Mouse (Mus musculus): ENCODE measurements around the gene Art5. TPM values are rescaled to one million over a fixed set of nuclear protein-coding genes. Genes with fewer than 3 reads are reported as not detected.

Art5 gene
- polyA plus RNA-seq, 1 experiment from 2014 or later, result 1.5 TPM

DNA sequence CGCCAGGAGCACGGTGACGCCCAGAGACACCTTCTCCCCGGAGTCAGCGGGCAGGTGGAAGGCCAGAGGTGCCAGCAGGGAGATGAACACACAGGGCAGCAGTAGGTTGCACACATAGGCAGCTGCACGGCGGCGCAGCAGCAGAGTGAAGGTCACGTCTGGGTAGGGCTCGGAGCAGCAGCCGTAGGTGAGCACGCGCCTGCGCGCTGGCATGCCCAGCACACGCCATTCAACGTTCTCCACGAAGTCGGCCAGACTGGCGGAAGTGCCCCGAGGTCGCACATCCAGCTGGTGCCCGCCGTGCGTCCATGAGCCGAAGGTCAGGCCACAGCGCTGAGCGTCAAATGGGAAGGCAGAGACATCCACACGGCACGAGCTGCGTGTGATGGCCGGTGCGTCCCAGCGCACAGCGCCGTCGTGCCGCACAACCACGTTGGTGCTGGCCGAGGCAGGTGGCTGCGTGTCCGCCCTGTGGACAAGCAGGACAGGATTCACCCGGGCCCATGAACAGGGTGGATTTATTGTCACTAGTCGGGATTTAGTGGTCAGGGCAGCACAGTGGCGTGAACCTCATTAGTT, 4.0 kb upstream of the Art5 start:
- H3K4me1 ChIP-seq (replicated peaks; ENCODE audit: control insufficient read depth, insufficient read depth, low read length), result no peaks in the 10 kb centered on the region
- H3K4me3 ChIP-seq (ENCODE audit: low read depth, low read length), result no peak overlapping the region
- H3K9me3 ChIP-seq (ENCODE audit: control insufficient read depth, low read length), result no peaks in the 10 kb centered on the region
- H3K9ac ChIP-seq (ENCODE audit: low read length), result no peak overlapping the region
- DNase-seq (ENCODE audit: low spot score) (no peak), ATAC-seq (replicated peaks; ENCODE audit: low FRiP score) (no peak)
- no peaks in the 10 kb centered on the region for H3K36me3 ChIP-seq (ENCODE audit: control insufficient read depth, insufficient read depth, low read length)
- no peak overlapping the region for H3K4me2 ChIP-seq (ENCODE audit: low read depth, low read length, severe bottlenecking)
- WGBS, result 86% methylated on average over 45 of the region's 45 CpGs
- H3K27ac ChIP-seq (ENCODE audit: low read depth, low read length), result no peak overlapping the region
- no peaks in the 10 kb centered on the region for H3K27me3 ChIP-seq (ENCODE audit: control insufficient read depth, insufficient read depth, low read length)

DNA sequence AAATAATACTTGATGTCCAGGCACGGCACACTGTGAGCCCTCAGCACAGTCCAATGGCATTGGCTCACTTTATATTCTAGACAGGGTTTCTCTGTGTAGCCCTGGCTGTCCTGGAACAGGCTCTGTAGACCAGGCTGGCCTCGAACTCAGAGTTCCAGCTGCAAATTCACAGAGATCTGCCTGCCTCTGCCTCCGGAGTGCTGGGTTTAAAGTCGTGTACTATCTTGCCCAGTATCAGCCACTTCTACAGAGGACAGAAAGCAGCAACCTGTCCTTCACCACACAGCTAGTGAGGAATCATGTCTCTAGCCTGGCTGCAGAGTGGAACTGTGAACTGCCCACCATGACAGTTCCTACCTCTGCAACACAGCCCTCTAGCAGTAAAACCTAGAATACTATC, 457 bp upstream of the Art5 start:
- Histone ChIP-seq H3K9me3 (ENCODE audit: control insufficient read depth, low read length) (no peaks in the 10 kb centered on the region), H3K4me1 (replicated peaks; ENCODE audit: control insufficient read depth, insufficient read depth, low read length) (0 out of 2 replicates have a peak, but pooled peaks cover 3% of the 10 kb centered on the region), H3K4me3 (ENCODE audit: low read depth, low read length) (no peak overlapping the region), H3K36me3 (ENCODE audit: control insufficient read depth, insufficient read depth, low read length) (no peaks in the 10 kb centered on the region), H3K4me2 (ENCODE audit: low read depth, low read length, severe bottlenecking) (no peak overlapping the region), H3K27ac (ENCODE audit: low read depth, low read length) (no peak overlapping the region), H3K27me3 (ENCODE audit: control insufficient read depth, insufficient read depth, low read length) (no peaks in the 10 kb centered on the region), H3K9ac (ENCODE audit: low read length) (no peak overlapping the region)
- WGBS, result 83% methylated on average over 4 of the region's 4 CpGs
- DNase-seq (ENCODE audit: low spot score), result no peak
- no peak for ATAC-seq (replicated peaks; ENCODE audit: low FRiP score)

DNA sequence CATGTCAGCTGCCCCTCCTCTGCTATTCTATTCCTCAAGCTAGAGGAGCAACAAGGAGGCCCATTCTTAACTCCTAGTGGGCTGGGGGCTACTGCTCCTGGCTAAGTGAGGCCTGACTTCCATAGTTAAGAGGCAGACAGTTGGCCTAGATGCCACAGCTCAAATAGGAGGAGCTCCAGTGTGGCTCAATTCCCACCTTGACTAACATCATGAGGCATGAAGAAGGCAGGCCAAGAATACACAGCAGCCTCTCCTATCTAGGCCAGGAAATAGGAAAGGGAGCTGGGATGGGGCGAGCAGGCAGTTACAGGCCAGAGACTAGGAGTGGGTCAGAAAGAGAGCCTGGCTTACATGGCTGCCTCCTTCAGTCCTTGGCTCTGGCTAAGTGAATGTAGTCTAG, 1.1 kb downstream of the Art5 start:
- Histone ChIP-seq H3K4me2 (ENCODE audit: low read depth, low read length, severe bottlenecking) (no peak overlapping the region), H3K9me3 (ENCODE audit: control insufficient read depth, low read length) (no peaks in the 10 kb centered on the region), H3K4me1 (replicated peaks; ENCODE audit: control insufficient read depth, insufficient read depth, low read length) (0 out of 2 replicates have a peak, but pooled peaks cover 3% of the 10 kb centered on the region), H3K27ac (ENCODE audit: low read depth, low read length) (no peak overlapping the region), H3K36me3 (ENCODE audit: control insufficient read depth, insufficient read depth, low read length) (no peaks in the 10 kb centered on the region), H3K27me3 (ENCODE audit: control insufficient read depth, insufficient read depth, low read length) (no peaks in the 10 kb centered on the region), H3K9ac (ENCODE audit: low read length) (no peak overlapping the region), H3K4me3 (ENCODE audit: low read depth, low read length) (no peak overlapping the region)
- ATAC-seq (replicated peaks; ENCODE audit: low FRiP score), result no peak
- 83% methylated on average over 1 of the region's 1 CpGs for WGBS
- no peak for DNase-seq (ENCODE audit: low spot score)

- Histone ChIP-seq H3K36me3 (ENCODE audit: control insufficient read depth, insufficient read depth, low read length) (no peaks in the 10 kb centered on the region), H3K27me3 (ENCODE audit: control insufficient read depth, insufficient read depth, low read length) (no peaks in the 10 kb centered on the region), H3K4me1 (replicated peaks; ENCODE audit: control insufficient read depth, insufficient read depth, low read length) (0 out of 2 replicates have a peak, but pooled peaks cover 3% of the 10 kb centered on the region), H3K9ac (ENCODE audit: low read length) (peak overlapping the region; percentile 45), H3K27ac (ENCODE audit: low read depth, low read length) (no peak overlapping the region), H3K9me3 (ENCODE audit: control insufficient read depth, low read length) (no peaks in the 10 kb centered on the region), H3K4me2 (ENCODE audit: low read depth, low read length, severe bottlenecking) (peak overlapping the region; percentile 40), H3K4me3 (ENCODE audit: low read depth, low read length) (peak overlapping the region; percentile 13)
- DNase-seq (ENCODE audit: low spot score) (peak; percentile 61), ATAC-seq (replicated peaks; ENCODE audit: low FRiP score) (0 out of 2 replicates have a peak, but pooled peaks have one; percentile 50)
- 21% methylated on average over 23 of the region's 23 CpGs for WGBS
Observed at GRCm38 (mm10) chr7:102106700-102107141, 2.6 kb downstream of the Art5 start.

DNA sequence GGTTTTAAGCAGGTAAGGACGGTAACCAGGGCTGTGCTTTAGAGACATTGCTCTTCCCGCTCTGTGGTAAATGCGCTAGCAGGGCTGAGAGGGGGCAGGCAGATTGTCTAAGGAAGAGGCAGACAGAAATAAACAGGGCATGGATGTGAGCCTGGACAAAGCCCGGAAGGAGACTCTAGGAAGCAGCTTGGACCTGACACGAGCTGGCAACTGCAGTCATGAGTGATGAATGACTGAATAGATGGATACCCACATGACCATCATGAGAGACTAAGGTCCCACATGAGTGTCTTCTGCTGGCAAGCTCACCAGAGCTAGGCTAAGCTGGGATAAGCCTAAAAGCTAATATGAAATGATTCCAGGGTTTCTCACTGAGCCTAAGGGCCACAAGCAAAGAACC, 5.2 kb downstream of the Art5 start:
- Histone ChIP-seq H3K9me3 (ENCODE audit: control insufficient read depth, low read length) (no peaks in the 10 kb centered on the region), H3K36me3 (ENCODE audit: control insufficient read depth, insufficient read depth, low read length) (no peaks in the 10 kb centered on the region), H3K4me2 (ENCODE audit: low read depth, low read length, severe bottlenecking) (no peak overlapping the region), H3K9ac (ENCODE audit: low read length) (no peak overlapping the region), H3K27ac (ENCODE audit: low read depth, low read length) (no peak overlapping the region), H3K4me3 (ENCODE audit: low read depth, low read length) (no peak overlapping the region), H3K27me3 (ENCODE audit: control insufficient read depth, insufficient read depth, low read length) (no peaks in the 10 kb centered on the region), H3K4me1 (replicated peaks; ENCODE audit: control insufficient read depth, insufficient read depth, low read length) (peaks cover 7% of the 10 kb centered on the region; the same call in 1 of the 2 replicates)
- DNase-seq (ENCODE audit: low spot score), result no peak
- ATAC-seq (replicated peaks; ENCODE audit: low FRiP score), result no peak
- 82% methylated on average over 5 of the region's 5 CpGs for WGBS

- no peaks in the 10 kb centered on the region for H3K9me3 ChIP-seq (ENCODE audit: control insufficient read depth, low read length)
- peaks cover 7% of the 10 kb centered on the region; the same call in 1 of the 2 replicates for H3K4me1 ChIP-seq (replicated peaks; ENCODE audit: control insufficient read depth, insufficient read depth, low read length)
- no peak overlapping the region for H3K4me3 ChIP-seq (ENCODE audit: low read depth, low read length)
- DNase-seq (ENCODE audit: low spot score) (no peak), ATAC-seq (replicated peaks; ENCODE audit: low FRiP score) (no peak)
- H3K9ac ChIP-seq (ENCODE audit: low read length), result no peak overlapping the region
- no peak overlapping the region for H3K27ac ChIP-seq (ENCODE audit: low read depth, low read length)
- no peaks in the 10 kb centered on the region for H3K36me3 ChIP-seq (ENCODE audit: control insufficient read depth, insufficient read depth, low read length)
- H3K27me3 ChIP-seq (ENCODE audit: control insufficient read depth, insufficient read depth, low read length), result no peaks in the 10 kb centered on the region
- no peak overlapping the region for H3K4me2 ChIP-seq (ENCODE audit: low read depth, low read length, severe bottlenecking)
- WGBS, result 82% methylated on average over 2 of the region's 2 CpGs
Observed at GRCm38 (mm10) chr7:102103555-102103954, 5.7 kb downstream of the Art5 start.

DNA sequence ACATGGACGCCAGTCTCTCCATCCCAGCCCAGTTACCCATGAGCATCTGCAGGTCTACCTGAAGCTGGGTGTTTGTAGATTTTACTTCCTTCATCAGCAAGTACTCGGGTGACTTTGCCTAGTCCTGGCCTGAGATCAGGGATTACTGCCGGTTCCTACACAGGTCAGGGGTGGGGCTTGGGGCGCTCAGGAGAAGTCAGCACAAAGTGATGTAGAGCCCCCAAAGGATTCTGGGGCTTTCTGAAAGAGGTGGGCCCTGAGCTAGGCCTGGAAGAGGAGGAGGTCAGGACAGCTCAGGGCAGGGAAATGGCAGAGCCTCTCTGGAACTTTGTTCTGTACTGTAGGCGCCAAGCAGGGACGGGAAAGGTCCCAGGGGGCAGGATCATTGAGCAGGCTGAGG, 6.6 kb downstream of the Art5 start:
- no peaks in the 10 kb centered on the region for H3K36me3 ChIP-seq (ENCODE audit: control insufficient read depth, insufficient read depth, low read length)
- no peaks in the 10 kb centered on the region for H3K9me3 ChIP-seq (ENCODE audit: control insufficient read depth, low read length)
- H3K4me1 ChIP-seq (replicated peaks; ENCODE audit: control insufficient read depth, insufficient read depth, low read length), result peaks cover 7% of the 10 kb centered on the region; the same call in 1 of the 2 replicates
- 38% methylated on average over 6 of the region's 6 CpGs for WGBS
- H3K4me3 ChIP-seq (ENCODE audit: low read depth, low read length), result no peak overlapping the region
- ATAC-seq (replicated peaks; ENCODE audit: low FRiP score), result no peak
- no peak overlapping the region for H3K27ac ChIP-seq (ENCODE audit: low read depth, low read length)
- no peak for DNase-seq (ENCODE audit: low spot score)
- H3K27me3 ChIP-seq (ENCODE audit: control insufficient read depth, insufficient read depth, low read length), result no peaks in the 10 kb centered on the region
- no peak overlapping the region for H3K9ac ChIP-seq (ENCODE audit: low read length)
- H3K4me2 ChIP-seq (ENCODE audit: low read depth, low read length, severe bottlenecking), result no peak overlapping the region

DNA sequence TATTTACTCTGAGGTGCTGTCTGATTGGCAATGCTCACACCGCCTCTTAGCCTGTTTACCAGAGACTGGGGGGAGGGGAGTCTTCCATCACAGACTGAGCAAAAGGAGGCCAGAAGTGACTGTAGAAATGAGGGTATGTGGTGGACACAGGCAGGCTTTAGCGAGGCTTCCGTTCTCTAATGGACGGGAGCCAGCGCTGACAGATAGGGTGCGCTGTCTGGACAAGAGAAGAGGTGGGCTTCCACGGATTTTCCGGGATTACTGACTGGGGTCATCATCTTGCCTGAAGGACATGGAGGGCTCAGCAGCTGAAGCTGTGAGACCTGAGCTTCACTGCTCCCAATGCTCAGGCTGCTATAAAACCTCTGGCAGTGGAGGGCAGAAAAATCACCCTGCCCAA, 7.0 kb downstream of the Art5 start:
- ATAC-seq (replicated peaks; ENCODE audit: low FRiP score) (no peak), DNase-seq (ENCODE audit: low spot score) (no peak)
- Histone ChIP-seq H3K9me3 (ENCODE audit: control insufficient read depth, low read length) (no peaks in the 10 kb centered on the region), H3K36me3 (ENCODE audit: control insufficient read depth, insufficient read depth, low read length) (no peaks in the 10 kb centered on the region), H3K27ac (ENCODE audit: low read depth, low read length) (no peak overlapping the region), H3K4me3 (ENCODE audit: low read depth, low read length) (no peak overlapping the region), H3K4me2 (ENCODE audit: low read depth, low read length, severe bottlenecking) (no peak overlapping the region), H3K27me3 (ENCODE audit: control insufficient read depth, insufficient read depth, low read length) (no peaks in the 10 kb centered on the region), H3K4me1 (replicated peaks; ENCODE audit: control insufficient read depth, insufficient read depth, low read length) (peaks cover 7% of the 10 kb centered on the region; the same call in 1 of the 2 replicates), H3K9ac (ENCODE audit: low read length) (no peak overlapping the region)
- 48% methylated on average over 8 of the region's 8 CpGs for WGBS

DNA sequence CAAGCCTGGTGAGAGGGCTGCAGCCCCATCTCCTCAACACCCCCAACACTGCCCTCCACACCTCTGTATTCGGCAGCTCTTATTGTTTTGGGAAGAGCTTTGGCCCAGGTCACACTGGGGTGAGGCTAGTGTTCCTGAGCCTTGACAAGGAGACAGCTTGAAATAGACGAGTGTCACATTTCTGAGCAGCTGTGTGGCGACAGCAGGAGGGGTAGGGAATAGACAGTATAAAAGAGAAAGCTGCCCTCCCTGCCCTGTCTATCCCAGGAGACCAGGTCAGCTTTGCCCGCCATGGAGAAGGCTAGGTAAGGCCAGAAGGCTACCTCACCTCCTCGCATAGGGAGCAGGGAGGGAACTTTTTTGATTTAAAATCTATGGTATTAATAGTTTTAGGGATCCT, 7.8 kb downstream of the Art5 start, which contains the start of gene Art1:
TSS of gene Art1 (plus strand) at position 257 of the 400 bp plus-strand sequence.
- no peaks in the 10 kb centered on the region for H3K27me3 ChIP-seq (ENCODE audit: control insufficient read depth, insufficient read depth, low read length)
- no peak within 1 kb of the TSS for H3K27ac ChIP-seq (ENCODE audit: low read depth, low read length)
- no peak within 1 kb of the TSS for H3K9ac ChIP-seq (ENCODE audit: low read length)
- DNase-seq (ENCODE audit: low spot score) (no peak), ATAC-seq (replicated peaks; ENCODE audit: low FRiP score) (no peak)
- H3K4me2 ChIP-seq (ENCODE audit: low read depth, low read length, severe bottlenecking), result no peak within 1 kb of the TSS; the same call in 1 of the 2 replicates
- H3K9me3 ChIP-seq (ENCODE audit: control insufficient read depth, low read length), result no peaks in the 10 kb centered on the region
- no peaks in the 10 kb centered on the region for H3K36me3 ChIP-seq (ENCODE audit: control insufficient read depth, insufficient read depth, low read length)
- H3K4me3 ChIP-seq (ENCODE audit: low read depth, low read length), result no peak within 1 kb of the TSS
- H3K4me1 ChIP-seq (replicated peaks; ENCODE audit: control insufficient read depth, insufficient read depth, low read length), result peaks cover 5% of the 10 kb centered on the region; the same call in 1 of the 2 replicates
- 38% methylated on average over 5 of the region's 5 CpGs for WGBS
